Mouse (Mus musculus) myocyte (in vitro differentiated cells): ENCODE results near the gene Ikbip.

ENCODE experiments used
- E2F4 ChIP-seq: IDR thresholded peaks from one replicate; pipeline ENCODE4 v1.6.1; 2011; ENCODE audit warnings: mild to moderate bottlenecking, control low read depth, moderate library complexity; ENCODE audit not compliant: insufficient read depth
- MAX ChIP-seq: IDR thresholded peaks from one replicate; pipeline ENCODE4 v1.6.1; 2011; ENCODE audit warnings: low read depth, mild to moderate bottlenecking, control low read depth
- MYOD1 ChIP-seq, 3 experiments: IDR thresholded peaks; one replicate each; pipeline ENCODE4 v1.6.1; 2011; ENCODE audit warnings: control low read depth in 2 of 3, low read depth in 2 of 3, mild to moderate bottlenecking in 2 of 3, moderate library complexity in 1 of 3; ENCODE audit not compliant: insufficient read length in 2 of 3, control insufficient read depth in 1 of 3
- MYOG ChIP-seq, 3 experiments: IDR thresholded peaks; one replicate each; pipeline ENCODE4 v1.6.1; 2011; ENCODE audit warnings: control low read depth in 2 of 3, low read depth in 2 of 3, mild to moderate bottlenecking in 2 of 3; ENCODE audit not compliant: insufficient read length in 2 of 3, control insufficient read depth in 1 of 3, insufficient read depth in 1 of 3
- POLR2A ChIP-seq: IDR thresholded peaks from one replicate; pipeline ENCODE4 v1.6.1; 2011; ENCODE audit warnings: low read depth, mild to moderate bottlenecking, control low read depth, moderate library complexity; ENCODE audit not compliant: insufficient read length
- REST ChIP-seq: IDR thresholded peaks from one replicate; pipeline ENCODE4 v1.6.1; 2011; ENCODE audit warnings: mild to moderate bottlenecking, control low read depth, moderate library complexity; ENCODE audit not compliant: insufficient read depth, insufficient read length
- TCF12 ChIP-seq: IDR thresholded peaks from one replicate; pipeline ENCODE4 v1.6.1; 2011; ENCODE audit warnings: mild to moderate bottlenecking, control low read depth; ENCODE audit not compliant: poor library complexity, insufficient read depth, severe bottlenecking
- TCF3 ChIP-seq: IDR thresholded peaks from one replicate; pipeline ENCODE4 v1.6.1; 2011; ENCODE audit warnings: low read depth, control low read depth; ENCODE audit not compliant: insufficient read length
- USF1 ChIP-seq: IDR thresholded peaks from one replicate; pipeline ENCODE4 v1.6.1; 2011; ENCODE audit warnings: low read depth, mild to moderate bottlenecking, control low read depth, moderate library complexity

- TF ChIP-seq POLR2A (no peak), MYOD1 (IDR thresholded peaks at IDR 0.05; ENCODE audit: control insufficient read depth in 1 of 3, insufficient read length in 2 of 3, low read depth in 2 of 3) (no peak), MYOG (IDR thresholded peaks at IDR 0.05; ENCODE audit: control insufficient read depth in 1 of 3, insufficient read depth in 1 of 3, insufficient read length in 2 of 3, low read depth in 2 of 3) (no peak), USF1 (no peak), TCF3 (no peak), TCF12 (no peak), MAX (no peak), E2F4 (no peak), REST (no peak)
Measured at GRCm38 (mm10) chr10:91049696-91050095, 33.0 kb upstream of the Ikbip start.
